Mouse (Mus musculus): Measurements from ENCODE around the gene Cox4i1. TPM values are rescaled to one million over a fixed set of nuclear protein-coding genes. Genes with fewer than 3 reads are reported as not detected.

The Cox4i1 gene
- polyA plus RNA-seq, 1 experiment, result 2,082 TPM

GRCm38 (mm10) chr8:120692934-120693333 is 24.9 kb downstream of the Cox4i1 start:
- DNase-seq (ENCODE audit: extremely low spot score in 1 of 2, low spot score in 1 of 2), result no peak

- no peak for DNase-seq (ENCODE audit: extremely low spot score in 1 of 2, low spot score in 1 of 2)
Measured at GRCm38 (mm10) chr8:120693861-120694493, 26.0 kb downstream of the Cox4i1 start.

- no peak for DNase-seq (ENCODE audit: extremely low spot score in 1 of 2, low spot score in 1 of 2)
Measured at GRCm38 (mm10) chr8:120696401-120697153, 28.6 kb downstream of the Cox4i1 start.

GRCm38 (mm10) chr8:120697154-120697978 is 29.3 kb downstream of the Cox4i1 start:
- DNase-seq (ENCODE audit: extremely low spot score in 1 of 2, low spot score in 1 of 2), result no peak

GRCm38 (mm10) chr8:120697979-120698272 is 29.9 kb downstream of the Cox4i1 start:
- no peak for DNase-seq (ENCODE audit: extremely low spot score in 1 of 2, low spot score in 1 of 2)

GRCm38 (mm10) chr8:120698426-120698825 is 30.4 kb downstream of the Cox4i1 start:
- DNase-seq (ENCODE audit: extremely low spot score in 1 of 2, low spot score in 1 of 2), result no peak

GRCm38 (mm10) chr8:120699079-120699478 is 31.1 kb downstream of the Cox4i1 start:
- no peak for DNase-seq (ENCODE audit: extremely low spot score in 1 of 2, low spot score in 1 of 2)

- DNase-seq (ENCODE audit: extremely low spot score in 1 of 2, low spot score in 1 of 2), result no peak
Measured at GRCm38 (mm10) chr8:120699565-120699964, 31.5 kb downstream of the Cox4i1 start.

GRCm38 (mm10) chr8:120700053-120700452 is 32.0 kb downstream of the Cox4i1 start:
- no peak for DNase-seq (ENCODE audit: extremely low spot score in 1 of 2, low spot score in 1 of 2)

GRCm38 (mm10) chr8:120701758-120702465 is 33.9 kb downstream of the Cox4i1 start:
- peak in 1 of 2 experiments; percentile 41 for DNase-seq (ENCODE audit: extremely low spot score in 1 of 2, low spot score in 1 of 2)

- no peak for DNase-seq (ENCODE audit: extremely low spot score in 1 of 2, low spot score in 1 of 2)
Measured at GRCm38 (mm10) chr8:120704203-120704602, 36.2 kb downstream of the Cox4i1 start.

- no peak for DNase-seq (ENCODE audit: extremely low spot score in 1 of 2, low spot score in 1 of 2)
Measured at GRCm38 (mm10) chr8:120705163-120705562, 37.1 kb downstream of the Cox4i1 start.

- DNase-seq (ENCODE audit: extremely low spot score in 1 of 2, low spot score in 1 of 2), result no peak
Measured at GRCm38 (mm10) chr8:120706193-120706592, 38.2 kb downstream of the Cox4i1 start.

- no peak for DNase-seq (ENCODE audit: extremely low spot score in 1 of 2, low spot score in 1 of 2)
Measured at GRCm38 (mm10) chr8:120709176-120709575, 41.2 kb downstream of the Cox4i1 start.

- no peak for DNase-seq (ENCODE audit: extremely low spot score in 1 of 2, low spot score in 1 of 2)
Measured at GRCm38 (mm10) chr8:120715200-120715599, 47.2 kb downstream of the Cox4i1 start.

GRCm38 (mm10) chr8:120715996-120716680 is 48.1 kb downstream of the Cox4i1 start:
- DNase-seq (ENCODE audit: extremely low spot score in 1 of 2, low spot score in 1 of 2), result no peak

- DNase-seq (ENCODE audit: extremely low spot score in 1 of 2, low spot score in 1 of 2), result no peak
Measured at GRCm38 (mm10) chr8:120719586-120720236, 51.7 kb downstream of the Cox4i1 start.

- DNase-seq (ENCODE audit: extremely low spot score in 1 of 2, low spot score in 1 of 2), result no peak
Measured at GRCm38 (mm10) chr8:120723025-120723424, 55.0 kb downstream of the Cox4i1 start.
